Mouse (Mus musculus) heart, postnatal 4 days (tissue): ENCODE measurements around the gene Ncs1. TPM values are rescaled to one million over a fixed set of nuclear protein-coding genes. Genes with fewer than 3 reads are reported as not detected.

Experiments
- DNase-seq: peaks from one replicate; pipeline ENCODE4 v3.0.0; 2021
- total RNA-seq, 2 experiments: library from RNA; stranded (reverse); gene quantifications; 2 replicates each; pipeline ENCODE4 v1.2.3; 2021

Gene Ncs1
- total RNA-seq, 2 experiments from 2014 or later = 23.8 to 34.2 TPM

GRCm38 (mm10) chr2:31281138-31281537 is 35.5 kb downstream of the Ncs1 start:
- no peak for DNase-seq

- DNase-seq = no peak
These were observed 36.6 kb downstream of the Ncs1 start for GRCm38 (mm10) chr2:31282266-31282665.

DNA sequence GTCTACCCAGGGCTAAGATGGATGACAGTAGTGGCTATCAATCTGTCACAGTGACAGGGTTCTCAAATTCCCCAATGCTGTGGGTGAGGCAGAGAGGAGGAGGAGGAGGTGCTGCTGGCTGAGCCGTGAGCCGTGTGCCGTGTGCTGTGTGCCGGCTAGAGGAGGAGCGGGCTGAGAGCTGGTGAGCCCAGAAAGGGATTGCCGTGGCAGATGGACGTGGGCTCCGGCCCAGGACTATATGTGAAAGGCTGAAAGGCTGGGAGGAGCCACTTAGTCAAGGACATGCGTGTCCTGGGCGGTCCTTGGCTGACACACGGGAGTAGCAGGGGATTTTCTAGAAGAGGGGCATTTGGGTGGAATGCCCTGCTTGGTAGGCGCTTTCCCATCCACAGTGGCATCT is 37.3 kb downstream of the Ncs1 start:
- no peak for DNase-seq

DNA sequence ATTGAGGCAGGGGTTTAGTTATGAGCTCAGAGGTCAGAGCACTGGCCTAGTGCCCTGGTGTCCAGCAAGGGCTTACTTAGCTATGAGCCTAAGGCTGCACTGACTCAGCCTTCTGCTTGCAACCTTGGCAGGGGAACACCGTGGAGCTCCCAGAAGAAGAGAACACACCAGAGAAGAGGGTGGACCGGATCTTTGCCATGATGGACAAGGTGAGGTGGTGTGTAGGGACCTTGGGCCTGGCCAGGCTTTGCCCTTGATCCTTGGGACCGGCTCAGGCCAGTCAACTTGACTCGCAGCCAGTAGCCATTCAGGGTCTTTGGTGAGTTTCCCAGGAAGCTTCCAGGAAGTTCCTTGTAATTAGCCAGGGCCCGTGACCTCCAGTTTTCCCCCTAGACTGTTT is 38.9 kb downstream of the Ncs1 start:
- DNase-seq = no peak

- DNase-seq = peak; percentile 79
These were observed 45.8 kb downstream of the Ncs1 start for GRCm38 (mm10) chr2:31291421-31291820.

DNA sequence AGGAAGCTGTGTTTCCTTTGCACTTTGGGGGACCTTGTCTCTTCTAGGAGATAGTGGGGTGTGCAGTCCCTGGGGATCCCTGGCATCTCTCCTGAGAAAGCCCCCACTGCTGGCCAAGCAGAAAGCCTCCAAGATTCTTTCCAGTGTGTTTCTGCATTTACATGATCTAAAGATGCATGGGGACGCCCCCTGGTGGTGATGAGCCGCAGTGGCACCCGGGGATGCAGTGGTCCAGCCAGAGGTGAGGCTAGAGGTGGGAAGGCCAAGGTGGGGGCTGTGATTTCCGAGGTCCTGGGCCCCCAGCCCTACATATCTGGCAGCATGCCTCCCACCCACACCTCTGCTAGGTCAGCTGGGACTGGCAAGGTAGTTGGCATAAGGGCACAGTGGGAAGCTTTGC is 49.4 kb downstream of the Ncs1 start:
- peak; percentile 88 for DNase-seq

DNA sequence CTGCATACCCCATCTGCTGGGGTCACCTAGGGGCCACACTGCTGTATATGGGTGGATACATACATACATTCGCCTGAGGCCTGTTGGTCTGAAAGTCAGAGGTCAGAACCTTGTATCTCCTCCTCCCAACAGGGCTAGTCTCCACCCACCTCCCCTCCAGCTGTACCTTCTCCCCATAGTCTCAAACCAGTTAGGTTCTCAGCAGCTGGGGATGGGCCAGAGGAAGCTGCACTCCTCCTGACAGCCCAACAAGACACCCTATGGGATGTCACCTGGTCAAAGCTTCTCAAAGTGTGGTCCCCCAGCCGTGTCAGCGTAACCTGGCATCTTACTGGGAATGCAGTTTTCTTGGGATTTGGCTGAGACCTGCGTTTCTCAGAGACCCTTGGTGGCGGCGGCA is 50.8 kb downstream of the Ncs1 start:
- no peak for DNase-seq

DNA sequence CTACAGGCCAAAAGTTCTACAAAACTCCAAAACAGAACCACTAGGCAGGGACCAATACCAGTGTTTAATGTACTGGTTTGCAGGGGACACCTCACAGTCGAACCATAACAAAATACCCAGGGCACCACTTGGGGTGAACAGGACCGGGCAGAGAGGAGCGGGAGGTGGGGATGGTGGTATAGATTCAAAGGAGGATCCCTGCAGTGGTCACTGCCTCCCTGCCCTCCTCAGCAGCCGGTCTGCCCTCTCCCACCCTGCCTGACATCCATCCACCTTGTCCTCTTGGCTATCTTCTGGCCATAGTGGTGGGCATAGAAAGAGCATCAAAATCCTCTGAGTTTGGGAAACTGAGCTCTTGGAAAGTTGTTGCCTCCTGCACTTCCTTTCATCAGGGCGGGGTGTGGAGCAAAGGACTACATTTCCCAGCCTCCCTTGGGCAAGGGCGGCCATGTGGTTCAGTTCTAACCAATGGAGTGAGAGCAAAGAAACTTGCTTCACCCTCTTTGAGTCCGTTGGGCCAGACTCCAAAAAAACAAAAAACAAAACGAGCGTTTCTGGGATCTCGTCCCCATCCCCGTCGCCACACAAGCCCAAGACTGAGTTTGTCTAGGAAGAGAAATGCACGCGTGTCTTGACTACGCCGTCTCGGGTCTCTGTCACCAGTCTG is 52.1 kb downstream of the Ncs1 start:
- DNase-seq = peak; percentile 65

GRCm38 (mm10) chr2:31298814-31299213 is 53.2 kb downstream of the Ncs1 start:
- DNase-seq = no peak

DNA sequence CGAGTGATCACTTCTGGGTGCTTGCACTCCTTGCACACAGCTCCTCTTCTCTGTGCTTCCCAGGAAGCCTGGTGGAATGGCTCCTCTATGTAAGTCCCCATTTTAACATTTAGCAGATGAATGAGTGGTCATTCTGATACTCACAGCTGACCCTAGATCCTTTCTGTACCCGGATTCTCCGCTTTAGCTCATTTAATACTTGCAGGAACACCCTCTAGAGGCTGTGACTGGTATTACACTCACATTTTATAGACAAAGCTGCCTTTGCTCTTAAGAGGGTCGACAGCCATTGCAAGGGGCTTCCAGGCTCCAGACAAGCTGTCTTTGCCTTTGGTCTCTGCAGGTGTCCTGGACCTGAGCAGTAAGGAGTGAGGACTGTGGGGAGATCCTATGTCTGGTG is 53.6 kb downstream of the Ncs1 start:
- DNase-seq = no peak

DNA sequence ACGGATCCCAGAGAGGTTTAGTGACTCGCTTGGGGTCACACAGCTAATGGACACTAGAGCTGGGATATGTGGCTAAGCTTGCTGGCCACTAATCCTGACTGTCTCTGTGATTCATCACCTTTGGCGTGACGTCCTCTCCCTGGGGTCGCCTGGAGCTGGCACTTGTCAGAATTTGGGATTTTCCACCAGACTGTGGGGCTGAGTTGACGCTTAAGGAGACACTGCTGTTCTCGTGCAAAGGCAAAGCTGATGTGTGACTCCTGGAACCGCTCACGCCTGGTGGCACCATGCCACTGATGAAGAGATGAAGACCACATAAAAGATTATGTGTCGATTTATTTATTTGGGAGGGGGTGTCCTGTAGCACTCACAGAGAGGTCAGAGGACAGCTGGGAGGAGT is 54.4 kb downstream of the Ncs1 start:
- no peak for DNase-seq

DNA sequence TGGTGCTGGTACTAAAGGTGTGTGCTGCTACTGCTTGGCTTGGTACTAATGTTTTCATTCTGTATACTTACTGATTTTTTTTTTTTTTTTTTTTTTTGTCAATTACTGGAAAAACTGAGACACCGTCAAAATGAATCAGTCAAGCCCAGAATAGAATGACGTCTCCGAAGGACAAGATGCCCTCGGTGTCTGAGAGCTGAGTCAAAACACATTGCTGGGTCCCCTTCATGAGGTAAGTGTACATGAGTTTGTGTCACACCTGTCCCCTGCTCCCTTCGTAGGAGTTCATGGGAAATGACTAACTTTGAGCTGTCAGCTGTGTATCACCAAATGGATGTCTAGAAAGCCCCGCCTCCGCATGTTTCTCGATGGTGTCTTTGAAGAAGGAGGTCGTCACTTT is 57.6 kb downstream of the Ncs1 start:
- DNase-seq = no peak

DNA sequence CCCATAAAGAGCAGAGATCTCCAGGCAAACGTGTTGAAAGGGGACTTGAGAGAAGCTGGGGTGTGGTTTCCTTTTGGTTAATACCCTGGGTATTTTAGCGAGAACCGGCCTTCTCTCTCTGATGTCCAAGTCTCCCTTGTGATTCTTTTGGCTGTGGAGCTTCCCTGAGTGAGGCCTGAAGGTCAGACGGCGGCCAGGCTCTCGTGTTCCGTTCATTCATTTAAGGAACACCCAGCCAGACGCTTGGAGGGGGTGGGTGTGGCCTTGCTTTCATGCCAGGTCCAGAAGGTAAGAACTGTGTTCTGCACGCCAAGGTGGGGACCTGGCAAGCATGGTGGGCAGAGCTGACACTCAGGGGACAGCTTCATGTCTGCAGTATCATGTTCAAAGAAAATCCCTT is 58.6 kb downstream of the Ncs1 start:
- no peak for DNase-seq

GRCm38 (mm10) chr2:31304801-31305665 is 59.4 kb downstream of the Ncs1 start:
- DNase-seq = no peak

GRCm38 (mm10) chr2:31305684-31306083 is 60.1 kb downstream of the Ncs1 start:
- DNase-seq = peak; percentile 43

DNA sequence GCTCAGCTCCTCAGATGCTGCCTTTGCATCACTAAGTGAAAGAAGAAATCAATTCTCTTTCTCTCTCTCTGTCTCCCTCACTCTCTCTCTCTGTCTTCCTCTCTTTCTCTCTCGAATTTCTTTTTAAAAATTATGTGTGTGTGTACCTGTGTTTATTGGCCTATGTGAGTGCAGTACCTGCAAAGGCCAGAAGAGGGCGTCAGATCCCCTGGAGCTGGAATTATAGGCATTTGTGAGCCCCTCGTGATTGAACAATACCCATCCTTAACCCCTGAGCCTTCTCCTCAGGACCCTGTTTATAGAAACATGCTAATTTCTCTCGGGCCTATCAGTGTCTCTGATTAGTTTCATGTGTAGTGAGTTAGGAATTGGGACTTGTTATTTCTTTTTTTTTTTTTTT is 62.6 kb downstream of the Ncs1 start:
- no peak for DNase-seq

- no peak for DNase-seq
These were observed 63.9 kb downstream of the Ncs1 start for GRCm38 (mm10) chr2:31309549-31309948.

- no peak for DNase-seq
These were observed 68.4 kb downstream of the Ncs1 start, which contains the start of gene Hmcn2 for GRCm38 (mm10) chr2:31314007-31314465. TSS of gene Hmcn2 (plus strand) at chr2:31314415.

GRCm38 (mm10) chr2:31318162-31318561 is 72.5 kb downstream of the Ncs1 start:
- DNase-seq = peak; percentile 40

DNA sequence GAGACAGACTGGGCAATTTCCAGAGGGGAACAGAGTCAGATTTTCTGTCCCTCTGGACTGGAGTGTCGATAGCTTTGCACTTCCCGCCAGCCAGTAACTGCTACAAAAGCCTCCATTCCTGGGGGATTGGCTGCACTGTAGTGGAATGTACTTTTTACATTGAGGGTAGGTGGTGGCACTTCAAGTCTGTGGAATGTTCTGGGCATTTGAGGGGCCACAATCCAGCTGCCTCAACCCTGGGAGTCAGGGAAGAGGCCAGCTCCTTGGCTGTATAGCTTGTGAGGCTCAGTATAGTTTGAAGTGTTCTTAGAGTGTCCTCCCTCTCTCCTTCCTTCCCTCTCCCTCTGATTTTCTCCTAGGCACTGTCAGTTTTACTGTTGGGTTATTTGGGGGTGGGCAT is 73.6 kb downstream of the Ncs1 start:
- no peak for DNase-seq

DNA sequence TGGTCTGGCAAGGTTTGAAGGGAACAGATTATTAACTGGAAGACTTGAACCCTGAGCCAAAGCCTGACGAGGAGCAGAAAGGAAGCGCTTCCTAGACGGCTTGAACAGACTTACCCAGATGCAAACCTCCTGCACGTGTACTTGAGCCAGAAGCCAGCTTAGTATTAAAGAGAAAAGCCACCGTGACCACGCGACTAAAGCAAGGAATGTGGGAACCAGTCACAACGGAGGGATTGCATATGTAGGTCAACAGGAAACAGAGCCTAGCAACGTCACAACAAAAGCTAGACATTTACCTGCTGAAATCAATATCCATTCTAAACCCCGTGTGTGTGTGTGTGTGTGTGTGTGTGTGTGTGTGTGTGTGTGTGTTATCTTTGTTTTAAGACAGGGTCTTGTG is 81.6 kb downstream of the Ncs1 start:
- DNase-seq = no peak

DNA sequence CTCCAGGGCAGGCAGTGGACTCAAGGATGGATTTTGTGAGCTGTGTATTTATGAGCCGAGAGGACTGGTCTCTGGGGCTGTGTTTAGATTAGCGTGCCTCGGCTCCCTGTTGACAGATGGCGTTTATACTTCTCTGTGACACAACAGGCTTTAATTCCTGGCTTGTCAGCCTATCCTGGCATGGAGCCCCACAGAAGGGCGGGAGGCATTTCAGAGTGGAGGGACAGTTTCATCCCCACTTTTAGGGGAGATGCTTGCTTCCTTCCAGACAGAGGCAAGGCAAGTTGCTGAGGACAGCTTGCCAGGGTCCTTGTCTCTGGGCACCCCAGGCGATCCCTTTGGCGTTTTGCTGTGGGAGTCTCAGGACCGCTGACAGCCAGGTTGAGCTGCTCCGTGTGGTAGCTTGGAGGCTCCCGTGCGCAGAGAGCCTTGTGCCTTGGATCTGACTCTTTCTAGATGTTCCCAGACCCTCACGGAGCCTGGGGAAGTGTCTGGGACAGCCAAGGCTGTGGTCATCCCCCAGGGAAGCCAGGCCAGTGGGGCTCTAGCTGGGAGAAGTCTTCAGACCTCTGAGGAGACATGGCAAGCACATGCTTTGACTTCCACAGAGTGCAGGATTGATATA is 92.2 kb downstream of the Ncs1 start:
- DNase-seq = peak; percentile 66

- peak; percentile 69 for DNase-seq
These were observed 94.2 kb downstream of the Ncs1 start for GRCm38 (mm10) chr2:31339826-31340225.
